Mouse (Mus musculus) megakaryocyte, embryonic 14.5 days (primary cell): ENCODE data around the gene Fam92b.

Source experiments
- FLI1 ChIP-seq: IDR thresholded peaks from 2 replicates; pipeline ENCODE4 v1.6.1; 2012; ENCODE audit warnings: low read length, inconsistent platforms, mixed read lengths
- GATA1 ChIP-seq: IDR thresholded peaks from 3 replicates; pipeline ENCODE4 v1.6.1; 2012; ENCODE audit warnings: mixed read lengths, low read length, inconsistent platforms, borderline replicate concordance

GRCm38 (mm10) chr8:120207364-120207763, 30.1 kb upstream of the Fam92b start:
- TF ChIP-seq GATA1 (no peak), FLI1 (no peak)
